ENCODE assay signal across 8 mouse cellular contexts in the genomic region with DNA sequence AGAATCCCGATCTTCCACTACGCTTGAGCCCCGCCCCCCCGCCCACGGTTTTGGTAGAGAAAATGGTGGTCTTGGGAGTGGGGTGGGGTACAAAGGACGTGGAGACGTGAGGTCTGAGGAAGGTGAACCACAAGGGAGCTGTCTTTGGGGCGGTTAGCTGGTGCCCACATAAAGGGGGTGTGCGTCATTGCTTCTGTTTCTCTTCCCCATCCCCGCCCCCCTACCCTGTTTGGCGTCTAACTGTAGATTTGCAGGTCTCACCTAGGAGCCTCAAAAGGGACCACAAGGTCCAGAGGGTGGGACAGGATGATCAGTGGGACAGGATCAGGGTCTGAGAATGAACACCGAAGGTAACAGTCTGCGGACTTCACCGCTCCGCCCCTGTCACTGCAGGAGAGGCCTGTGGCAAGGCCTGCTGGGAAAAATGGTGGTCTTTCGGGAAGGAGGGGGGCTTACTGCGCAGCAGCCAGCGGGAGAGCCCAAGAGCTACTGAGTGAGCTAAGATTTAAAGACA. TPM values are rescaled to one million over a fixed set of nuclear protein-coding genes. Genes with fewer than 3 reads are reported as not detected.
DNase-seq lines count a peak whose midpoint lies in the region; ATAC-seq lines count a peak whose summit lies in the region.

No protein-coding gene starts in this region.

- intact Hi-C loops in heart, postnatal 25 days (cut with DNase I), result loop anchor here (5.0 kb wide), 1 partner anchor 386 kb away; no protein-coding TSS in a partner anchor

- 21% methylated on average over 18 of the region's 18 CpGs for WGBS in forebrain, embryonic 12.5 days
- 21% methylated on average over 18 of the region's 18 CpGs for WGBS in liver, embryonic 16.5 days (ENCODE audit: insufficient replicate concordance)
- WGBS in neural tube, embryonic 11.5 days, result 14% methylated on average over 18 of the region's 18 CpGs

- H3K9me3 ChIP-seq in forebrain, embryonic 12.5 days, result no peaks in the 10 kb centered on the region
- H3K9me3 ChIP-seq in liver, embryonic 16.5 days (replicated peaks; ENCODE audit: control insufficient read depth, low read length), result no peaks in the 10 kb centered on the region
- H3K9me3 ChIP-seq in neural tube, embryonic 11.5 days (ENCODE audit: control insufficient read depth, low read length), result no peaks in the 10 kb centered on the region

- DNase-seq in ES-CJ7 (ENCODE audit: low read depth, low spot score), result peak; percentile 57
- peak; percentile 1 for DNase-seq in heart, postnatal 25 days (ENCODE audit: low spot score)
- peak; percentile 63 to 75 for DNase-seq in kidney, postnatal 4 days
- peak; percentile 69 for DNase-seq in neural tube, embryonic 11.5 days (ENCODE audit: low spot score)
- peak; percentile 1 to 10 for DNase-seq in thymus, adult 18-20 months

- peak overlapping the region; percentile 56 for H3K4me2 ChIP-seq in forebrain, embryonic 12.5 days
- peak overlapping the region; percentile 45 for H3K4me2 ChIP-seq in liver, embryonic 16.5 days (ENCODE audit: low read depth, low read length)
- peak overlapping the region; percentile 50 for H3K4me2 ChIP-seq in neural tube, embryonic 11.5 days (ENCODE audit: low read depth)

- H3K27me3 ChIP-seq in forebrain, embryonic 12.5 days, result 0 out of 2 replicates have a peak, but pooled peaks cover 3% of the 10 kb centered on the region
- H3K27me3 ChIP-seq in liver, embryonic 16.5 days (ENCODE audit: control insufficient read depth, insufficient read depth, low read depth, low read length), result no peaks in the 10 kb centered on the region
- H3K27me3 ChIP-seq in neural tube, embryonic 11.5 days (ENCODE audit: control insufficient read depth, insufficient read depth, low read length), result no peaks in the 10 kb centered on the region

- peak; percentile 93 for ATAC-seq in forebrain, embryonic 12.5 days (ENCODE audit: low FRiP score)
- no peak for ATAC-seq in liver, embryonic 16.5 days (ENCODE audit: low read depth)
- peak; percentile 91 for ATAC-seq in neural tube, embryonic 11.5 days (ENCODE audit: insufficient read depth, low FRiP score, low TSS enrichment)

- peak overlapping the region; percentile 95 for H3K4me3 ChIP-seq in brown adipose tissue, adult 24 weeks (ENCODE audit: insufficient read depth, low read depth, low read length)
- H3K4me3 ChIP-seq in forebrain, embryonic 12.5 days (replicated peaks), result peak overlapping the region; percentile 50
- H3K4me3 ChIP-seq in liver, embryonic 16.5 days (ENCODE audit: low read depth, low read length), result peak overlapping the region; percentile 46
- H3K4me3 ChIP-seq in neural tube, embryonic 11.5 days (ENCODE audit: low read depth, low read length), result peak overlapping the region; percentile 49

- peak overlapping the region; percentile 63 for H3K9ac ChIP-seq in forebrain, embryonic 12.5 days
- peak overlapping the region; percentile 41 for H3K9ac ChIP-seq in liver, embryonic 16.5 days (ENCODE audit: low read depth, low read length)
- H3K9ac ChIP-seq in neural tube, embryonic 11.5 days (ENCODE audit: low read length), result peak overlapping the region; percentile 63

- H3K4me1 ChIP-seq in brown adipose tissue, adult 24 weeks (ENCODE audit: control insufficient read depth, insufficient read depth, insufficient read length, low read length), result no peaks in the 10 kb centered on the region
- H3K4me1 ChIP-seq in forebrain, embryonic 12.5 days, result no peaks in the 10 kb centered on the region
- H3K4me1 ChIP-seq in liver, embryonic 16.5 days (ENCODE audit: control insufficient read depth, low read depth, low read length), result no peaks in the 10 kb centered on the region
- no peaks in the 10 kb centered on the region for H3K4me1 ChIP-seq in neural tube, embryonic 11.5 days (ENCODE audit: control insufficient read depth, insufficient read depth, low read length)

- 0 out of 2 replicates have a peak overlapping the region, but pooled peaks have one; percentile 31 for H3K27ac ChIP-seq in brown adipose tissue, adult 24 weeks (replicated peaks; ENCODE audit: low read depth, low read length)
- H3K27ac ChIP-seq in forebrain, embryonic 12.5 days, result peak overlapping the region; percentile 88
- H3K27ac ChIP-seq in liver, embryonic 16.5 days (ENCODE audit: low read length), result no peak overlapping the region
- peak overlapping the region; percentile 24; the same call in 1 of the 2 replicates for H3K27ac ChIP-seq in neural tube, embryonic 11.5 days (ENCODE audit: low read depth, low read length)

- H3K36me3 ChIP-seq in forebrain, embryonic 12.5 days (replicated peaks), result no peaks in the 10 kb centered on the region
- no peaks in the 10 kb centered on the region for H3K36me3 ChIP-seq in liver, embryonic 16.5 days (ENCODE audit: control insufficient read depth, insufficient read depth)
- no peaks in the 10 kb centered on the region for H3K36me3 ChIP-seq in neural tube, embryonic 11.5 days (ENCODE audit: control insufficient read depth, insufficient read depth, low read length)

RNA-seq across cellular contexts. Expression of a gene that starts 0.4 kb away (rescaled TPM):
- polyA plus RNA-seq in brown adipose tissue, adult 24 weeks (2012; ENCODE audit: insufficient read depth, insufficient read length, missing spikeins), result 5.1 and 6.2 TPM in 2 replicates
- polyA plus RNA-seq in forebrain, embryonic 12.5 days (2016; fragmentation: Nextera tagmentation; extraction: Ambion mirVana), result 11.3 and 11.9 TPM in 2 replicates
- total RNA-seq in heart, postnatal 25 days (2021), result 1 to 10 TPM; 3.7 to 4.6 TPM
- polyA plus RNA-seq in liver, embryonic 16.5 days (2015; fragmentation: Nextera tagmentation; extraction: Ambion mirVana), result 0.86 and 0.99 TPM in 2 replicates
- 8.9 and 9.3 TPM in 2 replicates for polyA plus RNA-seq in neural tube, embryonic 11.5 days (2014; fragmentation: Nextera tagmentation; extraction: Ambion mirVana)

RNA-seq across cellular contexts. Expression of a gene that starts 35.3 kb away (rescaled TPM):
- 80.4 and 121 TPM in 2 replicates for polyA plus RNA-seq in brown adipose tissue, adult 24 weeks (2012; ENCODE audit: insufficient read depth, insufficient read length, missing spikeins)
- 561 and 566 TPM in 2 replicates for polyA plus RNA-seq in forebrain, embryonic 12.5 days (2016; fragmentation: Nextera tagmentation; extraction: Ambion mirVana)
- 100 to 1,000 TPM in 1 of 2 experiments, 10 to 100 TPM in 1; 89.8 to 107 TPM for total RNA-seq in heart, postnatal 25 days (2021)
- polyA plus RNA-seq in liver, embryonic 16.5 days (2015; fragmentation: Nextera tagmentation; extraction: Ambion mirVana), result 170 and 174 TPM in 2 replicates
- 622 and 646 TPM in 2 replicates for polyA plus RNA-seq in neural tube, embryonic 11.5 days (2014; fragmentation: Nextera tagmentation; extraction: Ambion mirVana)

Comparison
In these comparisons a context has a peak if more than half of its experiments do, and no peak if none do; other contexts are left out.
1. DNase-seq: peak in every context shown above with its lines; median percentile 69 in kidney, postnatal 4 days; 69 in neural tube, embryonic 11.5 days; 57 in ES-CJ7; 6 in thymus, adult 18-20 months; 1 in heart, postnatal 25 days.